Mouse (Mus musculus): ENCODE data around the gene Trpv4. TPM values are rescaled to one million over a fixed set of nuclear protein-coding genes. Genes with fewer than 3 reads are reported as not detected.
A peak's percentile ranks its signal among the peaks of the same experiment; 100 is the strongest.

Trpv4 gene
- polyA plus RNA-seq, 1 experiment from 2014 or later, result 0.26 TPM

- H3K27me3 ChIP-seq (ENCODE audit: control insufficient read depth, insufficient read depth, low read length), result peaks cover 35% of the 10 kb centered on the region
- H3K4me2 ChIP-seq, result no peak overlapping the region
- H3K9me3 ChIP-seq (ENCODE audit: control insufficient read depth, low read length), result no peaks in the 10 kb centered on the region
- H3K9ac ChIP-seq (ENCODE audit: low read length), result no peak overlapping the region
- 91% methylated on average over 5 of the region's 5 CpGs for WGBS
- no peak for DNase-seq (ENCODE audit: low spot score, missing footprints)
- no peak for ATAC-seq (ENCODE audit: low FRiP score)
- no peak overlapping the region for H3K27ac ChIP-seq (ENCODE audit: low read depth, low read length)
- peaks cover 14% of the 10 kb centered on the region for H3K4me1 ChIP-seq (ENCODE audit: control insufficient read depth, insufficient read depth, low read length)
- no peaks in the 10 kb centered on the region for H3K36me3 ChIP-seq (ENCODE audit: control insufficient read depth, insufficient read depth, low read length)
- H3K4me3 ChIP-seq (ENCODE audit: low read depth, low read length), result no peak overlapping the region
These were observed 2.5 kb downstream of the Trpv4 start for GRCm38 (mm10) chr5:114655721-114656120.

- H3K4me3 ChIP-seq (ENCODE audit: low read depth, low read length), result no peak overlapping the region
- 76% methylated on average over 12 of the region's 15 CpGs for WGBS
- ATAC-seq (ENCODE audit: low FRiP score) (no peak), DNase-seq (ENCODE audit: low spot score, missing footprints) (no peak)
- H3K9ac ChIP-seq (ENCODE audit: low read length), result no peak overlapping the region
- H3K4me2 ChIP-seq, result no peak overlapping the region
- H3K9me3 ChIP-seq (ENCODE audit: control insufficient read depth, low read length), result no peaks in the 10 kb centered on the region
- no peaks in the 10 kb centered on the region for H3K36me3 ChIP-seq (ENCODE audit: control insufficient read depth, insufficient read depth, low read length)
- H3K27ac ChIP-seq (ENCODE audit: low read depth, low read length), result no peak overlapping the region
- H3K4me1 ChIP-seq (ENCODE audit: control insufficient read depth, insufficient read depth, low read length), result peaks cover 19% of the 10 kb centered on the region
- H3K27me3 ChIP-seq (ENCODE audit: control insufficient read depth, insufficient read depth, low read length), result peaks cover 29% of the 10 kb centered on the region
These were observed 4.4 kb downstream of the Trpv4 start for GRCm38 (mm10) chr5:114653656-114654437.

- Histone ChIP-seq H3K27me3 (ENCODE audit: control insufficient read depth, insufficient read depth, low read length) (peaks cover 11% of the 10 kb centered on the region; the same call in 1 of the 2 replicates), H3K4me3 (ENCODE audit: low read depth, low read length) (no peak overlapping the region), H3K27ac (ENCODE audit: low read depth, low read length) (no peak overlapping the region), H3K4me2 (no peak overlapping the region), H3K4me1 (ENCODE audit: control insufficient read depth, insufficient read depth, low read length) (peaks cover 15% of the 10 kb centered on the region), H3K9me3 (ENCODE audit: control insufficient read depth, low read length) (no peaks in the 10 kb centered on the region), H3K9ac (ENCODE audit: low read length) (no peak overlapping the region), H3K36me3 (ENCODE audit: control insufficient read depth, insufficient read depth, low read length) (no peaks in the 10 kb centered on the region)
- ATAC-seq (ENCODE audit: low FRiP score) (no peak), DNase-seq (ENCODE audit: low spot score, missing footprints) (no peak)
- 25% methylated on average over 3 of the region's 3 CpGs for WGBS
These were observed 6.8 kb downstream of the Trpv4 start for GRCm38 (mm10) chr5:114651449-114651848.

- H3K36me3 ChIP-seq (ENCODE audit: control insufficient read depth, insufficient read depth, low read length), result no peaks in the 10 kb centered on the region
- ATAC-seq (ENCODE audit: low FRiP score), result no peak
- peaks cover 9% of the 10 kb centered on the region; the same call in 1 of the 2 replicates for H3K27me3 ChIP-seq (ENCODE audit: control insufficient read depth, insufficient read depth, low read length)
- WGBS, result 44% methylated on average over 14 of the region's 14 CpGs
- no peaks in the 10 kb centered on the region for H3K9me3 ChIP-seq (ENCODE audit: control insufficient read depth, low read length)
- no peak for DNase-seq (ENCODE audit: low spot score, missing footprints)
- no peak overlapping the region for H3K9ac ChIP-seq (ENCODE audit: low read length)
- H3K27ac ChIP-seq (ENCODE audit: low read depth, low read length), result no peak overlapping the region
- H3K4me2 ChIP-seq, result no peak overlapping the region
- peaks cover 15% of the 10 kb centered on the region for H3K4me1 ChIP-seq (ENCODE audit: control insufficient read depth, insufficient read depth, low read length)
- H3K4me3 ChIP-seq (ENCODE audit: low read depth, low read length), result no peak overlapping the region
These were observed 7.2 kb downstream of the Trpv4 start for GRCm38 (mm10) chr5:114651002-114651401.

- Histone ChIP-seq H3K27me3 (ENCODE audit: control insufficient read depth, insufficient read depth, low read length) (peaks cover 9% of the 10 kb centered on the region; the same call in 1 of the 2 replicates), H3K27ac (ENCODE audit: low read depth, low read length) (no peak overlapping the region), H3K36me3 (ENCODE audit: control insufficient read depth, insufficient read depth, low read length) (no peaks in the 10 kb centered on the region), H3K9ac (ENCODE audit: low read length) (no peak overlapping the region), H3K4me2 (no peak overlapping the region), H3K9me3 (ENCODE audit: control insufficient read depth, low read length) (no peaks in the 10 kb centered on the region), H3K4me3 (ENCODE audit: low read depth, low read length) (no peak overlapping the region), H3K4me1 (ENCODE audit: control insufficient read depth, insufficient read depth, low read length) (peaks cover 18% of the 10 kb centered on the region)
- ATAC-seq (ENCODE audit: low FRiP score), result no peak
- 79% methylated on average over 11 of the region's 11 CpGs for WGBS
- no peak for DNase-seq (ENCODE audit: low spot score, missing footprints)
These were observed 9.4 kb downstream of the Trpv4 start for GRCm38 (mm10) chr5:114648728-114649311.

- Histone ChIP-seq H3K27ac (ENCODE audit: low read depth, low read length) (no peak overlapping the region), H3K9ac (ENCODE audit: low read length) (peak overlapping the region; percentile 2), H3K4me1 (ENCODE audit: control insufficient read depth, insufficient read depth, low read length) (peaks cover 18% of the 10 kb centered on the region), H3K4me3 (ENCODE audit: low read depth, low read length) (peak overlapping the region; percentile 8), H3K4me2 (peak overlapping the region; percentile 37), H3K36me3 (ENCODE audit: control insufficient read depth, insufficient read depth, low read length) (no peaks in the 10 kb centered on the region), H3K27me3 (ENCODE audit: control insufficient read depth, insufficient read depth, low read length) (peaks cover 9% of the 10 kb centered on the region; the same call in 1 of the 2 replicates), H3K9me3 (ENCODE audit: control insufficient read depth, low read length) (no peaks in the 10 kb centered on the region)
- DNase-seq (ENCODE audit: low spot score, missing footprints) (peak; percentile 93), ATAC-seq (ENCODE audit: low FRiP score) (peak; percentile 62; the same call in 1 of the 2 replicates)
- 6% methylated on average over 27 of the region's 27 CpGs for WGBS
These were observed 10.8 kb downstream of the Trpv4 start for GRCm38 (mm10) chr5:114647211-114647974.

GRCm38 (mm10) chr5:114645916-114646315, 12.3 kb downstream of the Trpv4 start:
- peaks cover 7% of the 10 kb centered on the region; the same call in 1 of the 2 replicates for H3K27me3 ChIP-seq (ENCODE audit: control insufficient read depth, insufficient read depth, low read length)
- WGBS, result 86% methylated on average over 5 of the region's 5 CpGs

GRCm38 (mm10) chr5:114644918-114645317, 13.3 kb downstream of the Trpv4 start:
- no peak for DNase-seq (ENCODE audit: low spot score, missing footprints)
- Histone ChIP-seq H3K27ac (ENCODE audit: low read depth, low read length) (no peak overlapping the region), H3K4me1 (ENCODE audit: control insufficient read depth, insufficient read depth, low read length) (peaks cover 6% of the 10 kb centered on the region; the same call in 1 of the 2 replicates), H3K36me3 (ENCODE audit: control insufficient read depth, insufficient read depth, low read length) (no peaks in the 10 kb centered on the region), H3K4me3 (ENCODE audit: low read depth, low read length) (no peak overlapping the region), H3K9ac (ENCODE audit: low read length) (no peak overlapping the region), H3K27me3 (ENCODE audit: control insufficient read depth, insufficient read depth, low read length) (peaks cover 4% of the 10 kb centered on the region; the same call in 1 of the 2 replicates), H3K9me3 (ENCODE audit: control insufficient read depth, low read length) (no peaks in the 10 kb centered on the region), H3K4me2 (no peak overlapping the region)
- no peak for ATAC-seq (ENCODE audit: low FRiP score)
- WGBS, result 52% methylated on average over 6 of the region's 6 CpGs

More at GRCm38 (mm10) chr5:114645916-114646315, 12.3 kb downstream of the Trpv4 start:
- DNase-seq (ENCODE audit: low spot score, missing footprints) (no peak), ATAC-seq (ENCODE audit: low FRiP score) (no peak)
- H3K27ac ChIP-seq (ENCODE audit: low read depth, low read length), result no peak overlapping the region
- no peak overlapping the region for H3K4me2 ChIP-seq
- no peaks in the 10 kb centered on the region for H3K9me3 ChIP-seq (ENCODE audit: control insufficient read depth, low read length)
- H3K4me3 ChIP-seq (ENCODE audit: low read depth, low read length), result no peak overlapping the region
- H3K36me3 ChIP-seq (ENCODE audit: control insufficient read depth, insufficient read depth, low read length), result no peaks in the 10 kb centered on the region
- H3K9ac ChIP-seq (ENCODE audit: low read length), result no peak overlapping the region
- peaks cover 11% of the 10 kb centered on the region for H3K4me1 ChIP-seq (ENCODE audit: control insufficient read depth, insufficient read depth, low read length)

Measured in midbrain, embryonic 11.5 days (tissue).